Mouse (Mus musculus) heart, postnatal 10 days (tissue): ENCODE data around the gene Babam2. TPM values are rescaled to one million over a fixed set of nuclear protein-coding genes. Genes with fewer than 3 reads are reported as not detected.
A peak's percentile ranks its signal among the peaks of the same experiment; 100 is the strongest.

ENCODE experiments used
- DNase-seq, 2 experiments: peaks; one replicate each; pipeline ENCODE4 v3.0.0; 2021
- intact Hi-C: fragments of 180-260 bp; cut with DNase I; formaldehyde crosslinking; loops from one replicate; pipeline ENCODE4 v1.15.1; 2025
- total RNA-seq, 2 experiments: library from RNA; stranded (reverse); gene quantifications; 2 replicates each; pipeline ENCODE4 v1.2.3; 2021

The Babam2 gene
- total RNA-seq = 10 to 100 TPM; 36.3 to 39.8 TPM

DNA sequence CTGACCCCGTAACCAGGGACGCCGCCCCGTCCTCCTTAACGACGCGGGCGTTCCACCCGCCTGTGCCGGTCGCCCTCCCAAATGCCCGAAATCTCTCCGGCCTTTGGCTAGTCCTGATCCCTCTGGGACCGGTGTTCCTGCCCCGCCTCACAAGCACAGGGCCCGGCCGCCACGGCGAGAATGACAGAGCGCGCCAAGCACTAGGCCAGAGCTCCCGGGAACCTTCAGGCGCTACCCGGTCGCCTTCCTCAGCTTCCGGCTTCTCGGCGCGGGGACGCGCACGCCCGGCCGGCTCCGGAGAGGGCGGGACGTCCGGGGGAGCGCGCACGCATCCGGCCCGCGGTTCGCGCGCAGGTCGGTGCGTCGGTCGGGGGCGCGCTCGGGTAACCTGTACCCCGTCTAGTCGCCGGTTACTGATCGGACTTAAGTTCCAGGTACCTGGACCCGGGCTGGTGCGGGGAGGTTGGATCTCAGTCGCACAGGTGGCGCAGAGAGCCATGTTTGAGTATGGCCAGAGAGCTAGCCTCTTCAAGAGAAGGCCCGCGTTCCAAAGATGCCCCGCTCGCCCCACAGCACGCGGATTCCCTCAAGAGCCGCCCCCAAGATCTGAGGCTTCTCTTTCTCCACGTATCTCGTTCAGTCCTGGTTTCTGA is at the start of gene Babam2:
Gene Babam2 (plus strand): TSS at position 41 of the 653 bp plus-strand sequence.
- intact Hi-C loops = loop anchor here (2.0 to 5.0 kb wide), 5 partner anchors 50 to 499 kb away; no protein-coding TSS in a partner anchor
- DNase-seq = peak; percentile 95

DNA sequence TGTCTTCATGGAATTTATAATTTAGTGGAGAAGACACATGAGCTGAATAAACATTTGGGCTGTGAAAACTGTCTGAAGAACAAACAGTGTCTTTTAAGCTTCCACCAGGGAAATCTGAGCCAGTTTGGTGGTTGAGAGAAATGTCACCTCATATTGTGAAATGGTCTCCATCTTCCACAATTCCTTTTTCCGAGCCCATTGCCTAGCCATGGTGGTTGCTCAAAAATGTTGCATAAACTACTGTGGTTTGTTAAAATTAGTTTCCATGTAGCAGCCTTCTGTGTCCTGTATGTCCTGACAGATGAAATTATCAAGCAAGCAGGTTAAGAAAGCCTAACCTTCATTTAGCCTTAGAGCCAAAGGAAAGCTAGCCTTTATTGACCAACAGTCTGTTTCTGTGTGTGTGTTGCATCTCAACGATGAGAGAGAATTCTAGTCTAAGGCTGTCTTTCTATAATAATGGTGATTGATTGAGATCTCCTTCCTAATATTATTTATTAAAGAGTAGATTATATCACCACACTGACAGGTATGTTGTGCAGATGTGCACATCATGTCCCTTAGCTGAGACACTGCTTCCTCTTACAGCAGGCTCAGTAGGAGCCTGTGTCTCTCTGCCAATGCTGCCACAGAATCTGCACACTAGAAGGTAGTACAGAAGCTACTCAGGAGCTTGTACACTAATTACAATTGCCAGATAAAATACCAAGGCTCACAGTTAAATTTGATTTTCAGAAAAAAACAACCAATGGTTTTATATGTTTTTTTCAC is 46.8 kb upstream of the Babam2 start:
- DNase-seq = no peak
- intact Hi-C loops = no loop called here

DNA sequence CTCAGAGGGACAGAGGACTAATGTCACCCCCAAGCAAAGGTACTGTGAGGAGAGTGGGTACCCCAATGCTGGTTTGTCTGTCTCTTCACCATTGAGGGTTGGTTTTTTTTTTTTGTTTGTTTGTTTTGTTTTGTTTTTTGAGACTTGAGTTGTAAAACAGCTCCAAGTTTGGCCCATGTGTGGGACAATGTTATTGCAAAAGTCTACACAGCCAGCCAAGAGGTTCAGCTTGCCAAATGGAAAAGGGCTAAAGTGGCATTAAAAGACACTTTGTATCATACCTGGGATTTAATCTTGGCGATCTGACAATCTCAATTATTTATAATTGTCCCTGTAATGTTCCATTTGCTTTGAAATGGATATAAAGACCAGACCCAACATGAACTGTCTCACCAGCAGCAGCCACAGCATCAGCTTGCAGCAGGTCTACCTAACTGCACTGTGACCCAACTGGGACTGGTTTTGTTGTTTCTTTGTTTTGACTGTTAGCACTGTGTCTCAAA is 41.7 kb upstream of the Babam2 start:
- intact Hi-C loops = no loop called here
- no peak for DNase-seq

DNA sequence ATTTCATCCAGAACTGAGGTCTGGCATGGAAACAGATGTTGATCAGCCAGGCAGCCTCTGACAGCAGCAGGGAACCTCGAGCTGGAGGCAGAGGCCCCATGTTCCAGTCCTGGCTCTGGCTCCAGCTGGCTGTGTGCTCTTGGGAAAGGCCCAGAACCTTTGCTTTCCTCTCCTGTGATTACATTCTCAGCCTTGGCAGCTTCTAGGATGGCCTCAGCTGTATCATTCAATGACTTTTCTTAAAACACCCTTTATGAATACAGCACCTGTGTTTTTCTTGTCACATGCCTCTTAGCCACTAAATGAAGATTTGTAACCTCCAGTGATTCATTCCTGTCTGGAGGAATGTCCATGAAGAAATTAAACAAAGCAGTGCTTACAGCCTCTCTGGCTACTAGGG is 31.3 kb upstream of the Babam2 start:
- intact Hi-C loops = no loop called here
- no peak for DNase-seq

DNA sequence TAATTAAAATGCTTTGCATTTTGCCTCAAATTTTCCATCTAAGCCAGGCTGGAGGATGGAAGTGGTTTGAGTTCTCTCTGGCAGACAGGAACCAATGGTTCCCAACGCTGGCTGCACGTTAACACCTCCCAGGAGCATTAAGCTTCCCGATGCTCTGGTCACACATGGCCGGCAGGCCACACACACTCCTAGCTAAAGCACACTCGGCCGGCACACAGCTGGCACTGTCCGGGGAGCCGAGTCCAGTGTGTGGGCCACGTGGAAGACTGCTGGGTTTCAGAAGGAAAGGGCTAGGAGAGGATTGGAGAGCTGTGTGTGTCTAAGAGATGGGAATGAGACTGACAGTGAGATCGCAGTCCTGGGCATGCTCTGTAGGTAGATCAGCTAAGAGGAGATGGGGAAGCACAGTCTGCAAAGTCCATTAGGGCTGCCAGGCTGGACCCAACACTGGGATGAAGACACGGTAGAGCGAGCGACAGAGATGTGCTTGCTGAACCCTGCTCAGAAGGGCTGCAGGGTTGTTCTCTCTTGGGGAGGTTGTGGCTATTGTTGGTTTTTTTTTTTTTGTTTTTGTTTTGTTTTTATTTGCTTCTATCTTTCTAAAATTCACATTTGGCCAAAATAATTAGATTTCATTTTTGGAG is 29.0 kb upstream of the Babam2 start:
- DNase-seq = no peak
- intact Hi-C loops = no loop called here

DNA sequence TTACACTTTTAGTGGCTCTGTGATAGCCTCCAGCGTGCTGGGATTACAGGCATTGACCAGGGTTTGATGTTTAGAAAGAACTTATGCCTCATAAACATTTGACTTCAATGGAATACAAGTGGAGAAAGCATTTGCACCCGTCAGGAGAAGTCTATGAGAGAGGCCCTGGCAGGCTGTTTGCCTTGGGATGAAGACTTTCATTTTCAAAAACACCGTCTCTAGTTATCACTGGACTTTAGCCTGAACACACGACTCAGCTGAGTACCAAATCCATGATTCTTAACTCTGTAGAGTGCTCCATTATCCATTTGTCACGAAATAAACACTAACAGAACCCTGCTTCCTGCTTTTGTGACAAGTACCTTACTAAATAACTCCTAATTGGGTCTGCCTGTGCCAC is 27.5 kb upstream of the Babam2 start:
- intact Hi-C loops = no loop called here
- no peak for DNase-seq

DNA sequence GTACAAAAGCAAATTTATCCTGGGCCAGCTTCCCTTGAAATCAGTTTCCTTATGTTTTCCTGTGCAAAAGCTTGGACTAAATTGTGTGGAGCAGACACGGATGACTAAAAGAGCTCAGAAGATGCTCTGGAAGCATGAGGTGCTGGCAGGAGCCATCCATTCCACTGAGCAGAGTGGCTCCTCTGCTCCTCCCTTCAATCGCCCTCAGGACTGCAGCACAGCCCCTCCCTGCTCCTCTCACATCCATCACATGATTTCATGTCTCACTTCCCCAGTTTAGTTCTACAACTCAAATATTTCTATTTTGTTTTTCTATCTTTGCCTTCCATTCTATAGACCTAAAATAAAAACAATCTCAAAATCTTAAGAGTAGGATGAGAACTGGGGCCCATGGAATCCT is 26.3 kb upstream of the Babam2 start:
- no peak for DNase-seq
- intact Hi-C loops = no loop called here

DNA sequence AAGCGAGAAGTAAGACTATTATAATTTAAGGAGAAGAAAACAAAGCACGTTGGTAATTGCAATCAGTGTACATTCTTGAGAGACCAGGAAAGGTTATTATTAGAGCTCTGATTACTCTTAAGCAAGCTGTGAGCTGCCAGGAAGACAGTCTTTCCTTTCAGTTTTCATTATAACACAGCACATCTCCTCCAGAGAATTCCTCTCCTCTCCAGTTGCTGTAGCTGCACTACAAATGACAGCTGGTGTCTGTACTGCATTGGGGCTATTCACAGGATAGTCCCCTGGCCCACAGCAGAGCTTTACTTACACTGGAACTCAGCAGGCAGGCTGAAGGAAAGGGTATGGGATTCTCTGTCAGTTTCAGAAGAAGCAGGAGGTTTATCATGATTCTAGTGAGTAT is 24.1 kb upstream of the Babam2 start:
- intact Hi-C loops = no loop called here
- peak in 1 of 2 experiments; percentile 13 for DNase-seq

DNA sequence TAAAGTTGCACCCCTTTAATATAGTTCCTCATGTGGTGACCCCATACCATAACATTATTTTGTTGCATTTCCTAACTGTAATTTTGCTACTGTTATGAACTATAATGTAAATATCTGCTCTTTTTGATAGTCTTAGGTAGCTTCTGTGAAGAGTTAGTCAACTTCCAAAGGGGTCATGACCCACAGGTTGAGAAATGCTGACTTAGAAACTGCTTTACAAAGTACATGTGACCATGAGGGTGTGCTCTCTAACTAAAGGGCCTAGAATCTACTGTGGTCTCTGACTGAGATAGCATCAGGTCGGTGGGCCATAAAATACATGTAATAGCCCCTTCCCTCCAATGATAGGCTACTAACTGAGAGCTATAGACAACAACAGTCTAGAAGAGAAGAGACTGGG is 19.5 kb upstream of the Babam2 start:
- no peak for DNase-seq
- intact Hi-C loops = no loop called here

DNA sequence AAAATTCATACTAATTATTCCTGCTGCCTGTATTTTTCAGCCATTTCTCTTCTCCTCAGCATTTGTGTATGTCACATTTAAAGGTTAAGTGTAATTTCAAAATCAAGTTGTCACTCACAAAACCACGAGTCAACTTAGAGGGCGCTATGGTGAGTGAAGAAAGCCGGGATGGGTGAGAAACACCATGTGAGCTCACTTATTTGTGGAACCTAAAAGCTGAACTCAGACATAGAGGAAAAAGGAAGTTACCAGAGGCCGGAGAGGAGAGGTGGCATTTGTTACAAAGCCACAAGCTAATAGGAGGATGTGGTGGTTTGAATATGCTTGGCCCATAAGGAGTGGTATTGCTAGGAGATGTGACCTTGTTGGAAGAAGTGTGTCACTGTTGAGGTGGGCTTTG is 17.3 kb upstream of the Babam2 start:
- intact Hi-C loops = no loop called here
- DNase-seq = no peak

DNA sequence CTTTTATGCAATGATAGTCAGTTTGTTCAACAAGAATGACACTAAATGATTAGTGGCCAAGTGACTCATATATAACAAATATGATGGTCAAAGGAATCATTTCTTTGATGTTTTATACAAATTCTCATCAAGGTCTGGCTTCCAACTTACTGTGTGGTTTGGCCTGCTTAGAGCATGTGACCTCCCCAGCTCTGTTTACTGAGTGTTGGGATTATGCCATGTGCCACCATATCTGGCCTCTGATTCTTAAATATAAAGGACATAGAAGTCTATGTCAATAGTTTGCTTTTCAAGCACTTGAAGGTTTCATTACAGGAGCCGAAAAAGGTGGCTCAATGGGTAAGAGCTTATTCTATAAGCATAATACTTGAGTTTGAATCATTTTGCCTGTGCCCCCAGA is 15.2 kb upstream of the Babam2 start:
- DNase-seq = no peak
- intact Hi-C loops = no loop called here

DNA sequence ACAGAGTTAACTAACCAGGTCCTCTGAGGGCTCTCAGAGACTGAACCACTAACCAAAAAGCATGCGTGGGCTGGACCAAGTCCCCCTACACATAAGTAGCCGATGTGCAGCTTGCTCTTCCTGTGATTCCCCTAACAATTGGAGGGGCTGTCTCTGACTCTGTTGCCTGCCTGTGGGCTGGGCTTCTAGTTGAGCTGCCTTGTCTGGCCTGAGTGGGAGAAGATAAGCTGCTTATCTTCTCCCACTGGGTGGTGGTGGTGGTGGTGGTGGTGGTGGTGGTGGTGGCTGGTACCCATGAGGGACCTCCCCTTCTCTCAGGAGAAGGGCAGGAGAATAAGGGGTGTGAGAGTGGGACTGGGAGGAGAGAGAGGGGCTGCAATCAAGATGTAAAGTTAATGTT is 11.4 kb upstream of the Babam2 start:
- intact Hi-C loops = no loop called here
- DNase-seq = no peak

DNA sequence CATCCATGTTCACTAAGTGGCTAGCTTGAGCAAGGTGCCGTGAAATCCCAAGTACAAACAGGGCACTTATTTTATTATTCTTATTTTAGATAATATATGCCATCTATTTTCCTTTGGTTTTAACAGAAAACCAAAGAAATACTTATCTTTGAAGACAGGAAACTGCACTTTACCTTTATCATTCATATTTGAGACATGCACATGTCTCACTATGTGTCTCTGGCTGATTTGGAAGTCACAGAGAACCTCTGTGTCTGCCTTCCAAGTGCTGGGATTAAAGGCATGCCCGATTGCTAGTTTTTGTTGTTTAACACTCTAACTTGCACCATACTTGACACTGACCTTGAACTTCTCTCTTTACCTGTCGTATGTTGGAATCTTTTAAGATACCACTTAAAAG is 9.5 kb upstream of the Babam2 start:
- DNase-seq = no peak
- intact Hi-C loops = no loop called here

DNA sequence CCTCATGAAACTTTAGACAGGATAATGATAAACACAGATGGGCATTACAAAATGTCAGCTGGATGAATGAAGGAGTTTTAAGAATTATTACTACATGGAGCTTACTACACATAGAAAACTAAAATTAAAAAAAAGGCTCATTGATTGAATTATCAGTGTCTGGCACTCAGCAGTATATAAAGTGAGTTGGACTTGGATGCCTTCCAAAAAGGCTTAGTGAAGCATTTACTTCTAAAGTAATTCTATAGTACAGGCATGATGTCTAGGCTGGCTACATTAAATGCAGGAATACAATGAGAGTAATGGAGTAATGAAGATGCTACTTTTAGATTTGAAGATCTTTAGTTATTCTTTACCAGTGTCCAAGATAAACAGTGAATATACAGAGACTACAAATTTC is 4.3 kb upstream of the Babam2 start:
- no peak for DNase-seq
- intact Hi-C loops = no loop called here

DNA sequence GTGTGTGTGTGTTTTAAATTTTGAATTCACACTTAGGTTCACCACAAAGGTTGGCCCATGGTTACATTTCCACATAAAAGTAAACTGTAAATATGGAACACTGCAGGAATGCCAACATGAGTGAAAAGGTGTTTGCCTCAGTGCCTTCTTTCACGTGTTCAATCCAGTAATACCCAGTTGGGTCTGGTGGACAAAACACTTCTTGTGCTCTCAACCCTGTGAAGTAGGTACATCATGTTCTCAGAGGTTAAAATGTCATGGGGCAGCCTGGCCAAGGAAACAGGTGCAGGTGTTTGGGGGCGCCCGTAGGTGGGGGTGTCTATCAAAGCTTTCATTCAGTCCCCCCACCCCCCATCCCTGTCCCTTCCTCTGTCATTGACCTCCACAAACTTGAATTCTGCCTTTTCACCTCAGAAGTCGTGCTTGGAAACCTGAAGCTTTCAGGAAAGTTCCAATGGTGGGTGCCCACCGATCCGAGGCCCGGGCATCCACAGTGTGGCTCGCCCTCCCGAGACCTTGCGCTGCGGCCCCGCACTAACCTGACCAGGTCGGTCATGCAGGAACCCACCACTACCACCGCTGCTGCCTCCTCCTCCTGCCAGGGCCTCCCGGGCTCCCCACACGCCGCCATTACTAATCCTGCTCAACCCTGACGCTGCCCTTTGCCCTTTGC is 377 bp upstream of the Babam2 start, which contains the start of gene Rbks:
Gene Rbks (minus strand): TSS at position 657 of the 673 bp plus-strand sequence.
- DNase-seq = no peak
- intact Hi-C loops = loop anchor here (2.0 to 5.0 kb wide), 4 partner anchors 50 to 440 kb away; no protein-coding TSS in a partner anchor

DNA sequence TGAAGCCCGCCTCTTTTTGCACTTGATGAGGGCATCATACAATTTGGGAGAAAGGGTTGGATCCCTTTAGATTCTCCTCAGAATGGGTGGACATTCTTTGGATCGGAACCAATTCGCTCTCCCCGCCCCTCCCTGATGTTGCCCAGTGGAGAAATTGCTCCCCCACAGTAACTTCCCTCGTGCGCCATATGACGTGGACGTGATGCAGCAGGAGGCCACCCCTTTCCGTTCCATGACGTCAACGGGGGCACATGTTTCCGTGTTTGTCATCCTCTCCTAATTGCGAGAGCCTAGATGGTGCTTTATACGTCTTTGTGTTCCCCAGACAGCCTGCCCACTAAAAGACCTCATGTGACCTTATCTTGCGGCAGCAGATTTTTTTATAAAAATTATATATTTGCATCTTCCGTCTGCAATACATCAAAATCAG is 828 bp downstream of the Babam2 start:
- peak; percentile 87 to 89 for DNase-seq
- intact Hi-C loops = loop anchor here (2.0 to 5.0 kb wide), 4 partner anchors 51 to 498 kb away; no protein-coding TSS in a partner anchor

DNA sequence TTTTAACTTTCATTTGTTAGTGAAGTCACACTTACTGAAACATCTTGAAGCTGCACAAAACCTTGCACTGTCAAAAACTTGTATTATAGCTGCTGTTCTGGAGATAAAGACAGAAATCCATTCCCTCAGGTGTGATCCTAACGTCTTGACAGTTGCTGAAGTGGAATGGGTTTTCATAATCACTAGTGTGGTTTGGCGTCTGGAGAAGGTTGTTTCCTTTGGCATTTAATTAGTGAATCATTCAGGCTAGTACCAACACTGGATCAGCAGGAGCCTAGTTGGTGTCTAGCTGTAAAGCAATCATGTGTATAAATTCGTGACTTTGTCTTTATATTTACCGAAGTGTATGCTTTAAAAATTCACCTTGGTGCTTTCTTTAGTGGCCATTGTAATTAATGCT is 1.4 kb downstream of the Babam2 start:
- intact Hi-C loops = loop anchor here (2.0 to 5.0 kb wide), 4 partner anchors 52 to 498 kb away; no protein-coding TSS in a partner anchor
- DNase-seq = peak in 1 of 2 experiments; percentile 7

DNA sequence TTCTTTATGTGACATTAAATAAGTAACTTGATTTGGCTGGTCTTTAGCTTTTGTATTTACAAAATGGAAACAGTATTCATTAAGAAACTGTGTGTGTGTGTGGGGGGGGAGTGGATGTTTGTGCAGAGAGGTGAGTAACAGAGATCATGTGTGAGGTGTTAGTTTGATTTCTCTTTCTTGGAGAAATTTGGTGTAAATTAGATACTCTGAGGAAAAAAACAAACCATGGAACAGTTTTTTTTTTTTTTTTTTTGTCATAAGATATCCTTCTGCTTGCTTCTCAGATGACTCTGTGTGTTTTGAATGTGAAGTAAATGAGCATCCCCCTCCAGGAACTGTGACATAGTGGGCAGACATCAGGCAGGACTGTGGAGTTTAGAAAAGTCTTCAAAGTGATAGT is 1.9 kb downstream of the Babam2 start:
- DNase-seq = no peak
- intact Hi-C loops = loop anchor here (2.0 to 5.0 kb wide), 4 partner anchors 52 to 497 kb away; no protein-coding TSS in a partner anchor

DNA sequence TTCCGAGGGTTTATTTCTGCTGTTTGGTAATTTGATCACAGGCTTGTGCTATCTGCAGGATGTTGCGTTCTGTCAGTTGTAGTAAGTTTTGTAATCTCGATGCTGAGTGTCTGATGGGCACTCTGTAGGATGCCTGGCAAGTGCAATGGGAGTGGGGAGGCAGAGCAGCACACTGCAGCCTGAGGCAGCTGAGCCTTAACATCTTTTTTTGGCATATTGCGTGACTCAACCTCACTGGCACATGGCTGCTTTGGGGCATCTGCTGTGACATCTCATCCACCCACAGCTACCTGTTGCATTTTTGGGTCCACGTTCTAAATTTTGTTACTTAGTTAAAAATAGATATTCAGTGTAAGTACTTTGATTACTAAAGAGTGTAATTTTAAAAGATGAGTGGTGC is 7.5 kb downstream of the Babam2 start:
- DNase-seq = no peak

DNA sequence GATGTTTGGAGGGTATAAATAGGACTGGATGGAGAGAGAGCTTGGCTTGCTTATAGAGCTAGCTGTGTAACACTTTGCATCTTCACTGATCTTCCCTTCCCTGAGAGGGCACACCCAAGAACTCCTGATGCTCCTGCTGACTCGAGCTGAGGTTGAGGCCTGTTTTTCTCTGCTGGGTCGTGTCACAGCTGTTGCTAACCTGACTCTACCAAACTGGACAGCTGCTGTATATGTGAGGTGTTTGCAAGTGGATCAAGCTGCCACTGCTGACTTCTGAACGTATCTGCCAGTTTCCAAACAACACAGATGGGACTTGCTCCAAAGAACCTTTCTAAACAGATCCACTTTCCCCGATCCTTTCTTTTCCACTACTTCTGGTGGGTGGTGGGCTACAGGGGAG is 9.3 kb downstream of the Babam2 start:
- intact Hi-C loops = no loop called here
- no peak for DNase-seq

More for the DNA sequence above, 7.5 kb downstream of the Babam2 start:
- intact Hi-C loops = loop anchor here (5.0 kb wide), 1 partner anchor 112 kb away; no protein-coding TSS in a partner anchor

DNA sequence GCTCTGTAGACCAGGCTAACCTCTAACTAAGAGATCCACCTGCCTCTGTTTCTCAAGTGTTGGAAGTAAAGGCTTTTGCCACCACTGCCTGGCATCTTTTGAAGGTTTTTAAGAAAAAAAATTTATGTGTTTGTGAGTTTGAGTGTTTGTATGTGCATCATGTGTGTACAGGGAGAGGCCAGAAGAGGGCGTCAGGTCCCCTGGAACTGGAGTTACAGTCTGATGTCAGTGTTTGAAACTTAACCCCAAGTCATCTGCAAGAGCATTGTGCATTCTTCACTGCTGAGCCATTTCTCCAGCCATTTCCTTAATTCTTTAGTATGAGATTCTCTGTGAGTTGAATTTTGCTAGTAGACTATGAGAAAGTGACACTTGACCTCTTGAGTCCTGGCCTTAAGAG is 11.9 kb downstream of the Babam2 start:
- intact Hi-C loops = no loop called here
- DNase-seq = peak in 1 of 2 experiments; percentile 15
